Mouse (Mus musculus) adipose tissue, adult 10 weeks (tissue): ENCODE measurements around the gene Garem2. TPM values are rescaled to one million over a fixed set of nuclear protein-coding genes. Genes with fewer than 3 reads are reported as not detected.

ENCODE experiments used
- polyA plus RNA-seq: library from polyadenylated mRNA; stranded (reverse); fragments of 350-450 nt; fragmentation: Illumina TruSeq; extraction: RNeasy Lipid Tissue Mini Kit (QIAGEN cat#74804); gene quantifications from one replicate; pipeline ENCODE4 v1.2.3, GENCODE M21; 2014; ENCODE audit warnings: low read depth, low replicate concordance

Garem2 gene
- polyA plus RNA-seq: 0.10 TPM

GRCm38 (mm10) chr5:30104841-30105667 is at the start of gene Garem2:
TSS of gene Garem2 (plus strand) at chr5:30105161.

DNA sequence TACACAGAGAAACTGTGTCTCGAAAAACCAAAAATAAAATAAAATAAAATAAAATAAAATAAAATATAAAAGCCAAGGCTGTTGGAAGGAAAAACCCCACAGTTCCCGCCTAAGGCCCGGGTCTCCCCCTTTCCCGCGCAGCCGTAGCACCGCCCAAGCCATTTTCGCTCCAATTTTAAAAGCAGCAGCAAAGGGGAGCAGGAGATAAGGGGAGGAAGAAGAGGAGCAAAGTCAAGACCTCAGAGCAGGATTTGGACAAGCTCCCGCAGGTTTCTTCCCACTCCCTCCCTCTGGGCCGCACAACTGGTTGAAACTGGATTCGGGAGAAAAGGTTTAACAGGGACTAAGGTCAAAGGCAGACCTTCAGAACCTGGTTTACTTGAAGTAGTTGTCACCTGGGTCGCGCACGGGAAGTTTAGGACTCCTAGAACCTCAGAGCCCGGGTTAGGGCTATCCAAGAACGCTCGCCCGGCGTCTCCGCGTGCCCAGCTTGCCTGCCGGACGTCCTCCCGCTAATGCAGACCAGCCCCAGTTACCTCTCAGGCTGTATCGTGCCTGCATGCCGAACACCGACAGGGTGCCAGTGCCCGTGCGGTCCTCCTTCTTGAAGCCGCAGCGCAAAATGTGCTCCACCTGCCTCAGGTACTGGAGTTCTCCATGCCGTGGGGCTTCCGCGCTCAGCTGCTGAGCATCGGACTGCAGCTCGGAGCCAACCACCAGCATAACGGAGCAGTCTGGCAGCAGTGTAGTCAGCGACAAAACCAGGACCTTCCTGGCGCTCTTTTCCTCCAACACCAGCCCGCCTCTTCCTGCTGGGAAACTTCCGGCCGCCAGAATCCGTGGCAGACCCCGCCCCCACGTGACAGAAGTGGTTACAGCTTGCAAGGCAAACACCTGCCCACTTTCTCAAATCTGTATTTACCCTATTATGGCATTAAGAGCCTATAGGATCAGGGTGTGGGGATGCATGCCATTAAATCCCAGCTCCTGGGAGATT is 31.8 kb upstream of the Garem2 start, which contains the start of gene Tyms:
Gene Tyms, minus strand, starts transcription at position 793 of the 997 bp plus-strand sequence.

DNA sequence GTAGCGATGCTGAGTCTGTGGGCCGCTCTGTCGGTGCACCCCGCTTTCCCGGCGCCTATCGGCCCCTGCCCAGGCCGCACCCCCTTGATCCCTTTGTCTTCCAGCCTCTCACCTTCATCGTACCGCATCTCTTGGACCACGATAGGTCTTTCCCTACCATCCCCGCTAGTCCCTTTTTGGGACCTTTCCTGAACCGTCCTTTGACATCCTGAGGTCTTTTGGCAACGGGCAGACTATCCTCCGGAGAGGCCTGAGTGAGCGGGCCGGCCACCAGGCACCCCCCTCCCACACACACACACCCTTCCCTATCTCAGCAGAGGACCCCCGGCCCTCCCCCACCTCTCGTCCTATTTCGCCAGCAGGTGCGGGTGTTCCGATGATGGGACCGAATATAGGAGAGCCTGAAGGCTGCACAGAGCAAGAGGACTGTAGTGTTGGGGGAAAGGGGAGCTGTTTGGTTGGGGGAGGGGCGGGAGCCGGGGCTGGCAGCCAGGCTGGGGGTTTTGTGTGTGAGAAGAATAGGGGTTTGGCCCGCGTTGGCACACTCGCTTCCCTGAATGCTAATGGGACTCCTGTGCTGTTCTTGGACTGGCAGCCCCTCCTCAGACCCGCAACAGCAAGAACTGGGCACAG is 823 bp downstream of the Garem2 start, which contains the start of gene 3110082J24Rik:
Gene 3110082J24Rik, minus strand, starts transcription at position 419 of the 633 bp plus-strand sequence.

GRCm38 (mm10) chr5:30154474-30155394 is 49.8 kb downstream of the Garem2 start, which contains the start of the genes Hadha and Hadhb:
TSS of gene Hadha (minus strand) at chr5:30155162.
TSS of gene Hadhb (plus strand) at chr5:30155248.

Other genes starting within 250 kb of the Garem2 start
- gene Il6, start 92.0 kb upstream of the Garem2 start, polyA plus RNA-seq: 0.29 TPM
- 11.4 TPM for gene Tyms, start 31.5 kb upstream of the Garem2 start, polyA plus RNA-seq
- not detected for gene 3110082J24Rik, start 925 bp downstream of the Garem2 start, polyA plus RNA-seq
- 108 TPM for gene Hadha, start 50.0 kb downstream of the Garem2 start, polyA plus RNA-seq
- gene Hadhb, start 50.1 kb downstream of the Garem2 start, polyA plus RNA-seq: 137 TPM
- 0.71 TPM for gene Adgrf3, start 100.6 kb downstream of the Garem2 start, polyA plus RNA-seq
- 13.3 TPM for gene Selenoi, start 127.4 kb downstream of the Garem2 start, polyA plus RNA-seq
- 3.7 TPM for gene Drc1, start 176.2 kb downstream of the Garem2 start, polyA plus RNA-seq